Comparison of ENCODE assay signal across 19 mouse cellular contexts in the genomic region with DNA sequence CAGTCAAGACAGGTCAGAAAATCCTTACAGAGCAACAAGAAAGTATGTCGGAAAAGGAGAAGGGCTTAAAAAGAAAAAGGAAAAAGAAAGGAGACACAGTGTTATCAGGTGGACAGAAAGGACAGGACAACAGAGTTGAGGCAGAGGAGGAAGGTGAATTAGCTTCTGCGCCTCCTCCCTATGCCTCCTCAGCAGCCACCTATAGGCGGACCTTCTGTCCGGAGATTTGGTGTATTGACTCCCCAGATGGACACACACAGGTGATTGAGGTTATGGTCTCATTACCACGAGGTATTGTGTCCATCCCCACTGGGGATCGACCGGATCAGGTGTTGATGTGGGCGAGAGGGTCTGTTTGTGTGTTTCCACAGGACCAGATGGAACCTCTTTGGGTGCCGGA. TPM values are rescaled to one million over a fixed set of nuclear protein-coding genes. Genes with fewer than 3 reads are reported as not detected.
DNase-seq lines count a peak whose midpoint lies in the region; TF ChIP-seq lines count a peak whose summit lies in the region.
"Not testable (repeated sequence)": the region's sequence is repeated elsewhere in the genome, so short reads cannot be mapped to it uniquely, and the experiment has no call there.
"Had no signal": no experiment of that assay in that cellular context is flagged by ENCODE, and none has a peak within 500 bp of the region (broad histone marks: within the 10 kb centered on the region; RNA-seq: fewer than 3 reads in every experiment).

No protein-coding gene starts in this region.

- not testable (repeated sequence) for H3K79me2 ChIP-seq in heart, adult 2 months (replicated peaks; ENCODE audit: control insufficient read depth, insufficient read depth, low read length)

- not testable (repeated sequence) for H3K27me3 ChIP-seq in heart, adult 2 months (ENCODE audit: control insufficient read depth, insufficient read depth, low read length)

- not testable (repeated sequence) for H3K9ac ChIP-seq in heart, adult 2 months (ENCODE audit: low read depth, low read length)

- peak; percentile 11 to 15 for DNase-seq in adrenal gland, postnatal 4 days (ENCODE audit: low spot score in 2 of 2)
- DNase-seq in cerebellum, postnatal 4 days (ENCODE audit: low spot score in 2 of 2): peak; percentile 25 to 38
- peak; percentile 8 to 33 for DNase-seq in heart, adult 2 months
- DNase-seq in kidney, adult 9 months: peak; percentile 11
- peak; percentile 2 to 11 for DNase-seq in left cerebral cortex, postnatal 14 days (ENCODE audit: low spot score in 2 of 2)
- DNase-seq in ovary, postnatal 14 days (ENCODE audit: low spot score): peak; percentile 15
- peak; percentile 58 for DNase-seq in testis, postnatal 10 days (ENCODE audit: low spot score)
- peak; percentile 2 to 5 for DNase-seq in urinary bladder, postnatal 36 days (ENCODE audit: low spot score in 2 of 2)

- TF ChIP-seq EP300 in heart, adult 2 months (IDR thresholded peaks at IDR 0.05; ENCODE audit: insufficient read depth, low read depth, low read length): not testable (repeated sequence)

- H3K27ac ChIP-seq in heart, adult 2 months: not testable (repeated sequence)

- not testable (repeated sequence) for TF ChIP-seq POLR2A in heart, adult 2 months (IDR thresholded peaks at IDR 0.05; ENCODE audit: insufficient read depth, low read depth, low read length)

- not testable (repeated sequence) for H3K4me1 ChIP-seq in heart, adult 2 months (ENCODE audit: control insufficient read depth, insufficient read depth, low read length)

- not testable (repeated sequence) for TF ChIP-seq CTCF in heart, adult 2 months (IDR thresholded peaks at IDR 0.05)

- WGBS in heart, adult 2 months: 87% methylated on average over 8 of the region's 9 CpGs

- H3K4me3 ChIP-seq in heart, adult 2 months: not testable (repeated sequence)

- not testable (repeated sequence) for H3K36me3 ChIP-seq in heart, adult 2 months (ENCODE audit: control insufficient read depth, insufficient read depth, low read length)

- intact Hi-C loops in heart, adult 2 months (cut with DNase I); left cerebral cortex, postnatal 14 days (cut with DNase I): not testable (repeated sequence)

RNA-seq across cellular contexts. Expression of gene Olfr330, which starts 14.9 kb away (rescaled TPM):
- 1 to 10 TPM; 1.1 to 1.4 TPM for total RNA-seq in adrenal gland, postnatal 4 days (2021)
- not detected for total RNA-seq in heart, adult 2 months (2021)
- not detected in 2 replicates for polyA plus RNA-seq in heart, adult 2 months (2012; rRNA removed)
- total RNA-seq in left cerebral cortex, postnatal 14 days (2021): not detected
- total RNA-seq: common myeloid progenitor, adult 5-6 weeks; left cerebral cortex, adult 18-20 months had no signal
- polyA plus RNA-seq: forebrain, embryonic 14.5 days; heart, embryonic 10.5 days; hindbrain, embryonic 13.5 days; kidney, embryonic 14.5 days; liver, embryonic 11.5 days; midbrain, embryonic 16.5 days; neural tube, embryonic 13.5 days had no signal

RNA-seq across cellular contexts. Expression of gene Olfr331, which starts 17.4 kb away (rescaled TPM):
- not detected for total RNA-seq in adrenal gland, postnatal 4 days (2021)
- not detected for total RNA-seq in heart, adult 2 months (2021)
- polyA plus RNA-seq in heart, adult 2 months (2012; rRNA removed): not detected in 2 replicates
- total RNA-seq in left cerebral cortex, postnatal 14 days (2021): not detected
- total RNA-seq: adrenal gland, postnatal 36 days; common myeloid progenitor, adult 5-6 weeks; left cerebral cortex, adult 18-20 months had no signal
- polyA plus RNA-seq: embryonic facial prominence, embryonic 15.5 days; forebrain, embryonic 14.5 days; heart, embryonic 10.5 days; hindbrain, embryonic 13.5 days; kidney, embryonic 14.5 days; liver, embryonic 11.5 days; midbrain, embryonic 16.5 days; neural tube, embryonic 13.5 days had no signal

RNA-seq across cellular contexts. Expression of gene Olfr329-ps, which starts 26.5 kb away (rescaled TPM):
- total RNA-seq in adrenal gland, postnatal 4 days (2021): 1 to 10 TPM in 1 of 2 experiments, under 1 TPM in 1; 0.45 to 1.0 TPM
- total RNA-seq in heart, adult 2 months (2021): not detected
- polyA plus RNA-seq in heart, adult 2 months (2012; rRNA removed): 0.15 and 0.27 TPM in 2 replicates
- not detected for total RNA-seq in left cerebral cortex, postnatal 14 days (2021)
- total RNA-seq: common myeloid progenitor, adult 5-6 weeks; left cerebral cortex, adult 18-20 months had no signal
- polyA plus RNA-seq: forebrain, embryonic 14.5 days; heart, embryonic 10.5 days; hindbrain, embryonic 13.5 days; kidney, embryonic 14.5 days; liver, embryonic 11.5 days; midbrain, embryonic 16.5 days; neural tube, embryonic 13.5 days had no signal

RNA-seq across cellular contexts. Expression of gene Olfr332, which starts 27.4 kb away (rescaled TPM):
- total RNA-seq in adrenal gland, postnatal 4 days (2021): not detected
- not detected for total RNA-seq in heart, adult 2 months (2021)
- polyA plus RNA-seq in heart, adult 2 months (2012; rRNA removed): not detected in 2 replicates
- not detected for total RNA-seq in left cerebral cortex, postnatal 14 days (2021)
- total RNA-seq: adrenal gland, postnatal 36 days; common myeloid progenitor, adult 5-6 weeks; left cerebral cortex, adult 18-20 months had no signal
- polyA plus RNA-seq: forebrain, embryonic 14.5 days; heart, embryonic 10.5 days; hindbrain, embryonic 13.5 days; kidney, embryonic 14.5 days; liver, embryonic 11.5 days; midbrain, embryonic 16.5 days; neural tube, embryonic 13.5 days had no signal

RNA-seq across cellular contexts. Expression of gene Olfr328, which starts 35.7 kb away (rescaled TPM):
- total RNA-seq in adrenal gland, postnatal 4 days (2021): under 1 TPM; 0.28 to 0.45 TPM
- total RNA-seq in heart, adult 2 months (2021): not detected
- not detected in 2 replicates for polyA plus RNA-seq in heart, adult 2 months (2012; rRNA removed)
- total RNA-seq in left cerebral cortex, postnatal 14 days (2021): under 1 TPM; 0.11 TPM
- total RNA-seq: common myeloid progenitor, adult 5-6 weeks; left cerebral cortex, adult 18-20 months had no signal
- polyA plus RNA-seq: forebrain, embryonic 14.5 days; midbrain, embryonic 16.5 days; neural tube, embryonic 13.5 days had no signal

Comparison
In these comparisons a context has a peak if more than half of its experiments do, and no peak if none do; other contexts are left out.
1. DNase-seq: peak in every context shown above with its lines; median percentile 58 in testis, postnatal 10 days; 32 in cerebellum, postnatal 4 days; 20 in heart, adult 2 months; 15 in ovary, postnatal 14 days; 13 in adrenal gland, postnatal 4 days; 11 in kidney, adult 9 months; 6 in left cerebral cortex, postnatal 14 days; 4 in urinary bladder, postnatal 36 days.